Mouse (Mus musculus): ENCODE measurements around the gene Ush1c.

Ush1c gene

DNA sequence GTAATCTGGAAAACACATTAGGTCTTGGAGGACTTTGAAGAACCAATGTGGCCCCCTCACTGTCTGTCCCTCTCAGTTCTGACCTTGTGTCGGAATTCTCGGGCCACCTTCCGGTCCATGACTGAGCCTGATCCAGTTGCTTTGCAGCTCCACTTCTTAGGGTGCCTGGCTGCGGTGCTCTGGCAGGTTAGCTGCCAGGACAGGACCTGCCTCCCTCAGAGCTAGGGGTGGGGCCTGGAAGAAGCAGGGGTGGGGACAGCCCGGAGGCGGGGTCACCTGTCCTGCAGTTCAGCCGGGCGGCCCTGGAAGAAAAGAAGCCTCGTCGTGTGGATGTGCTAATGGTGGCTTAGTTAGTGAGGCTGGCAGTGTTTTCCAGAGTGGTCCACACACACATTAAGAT is at the start of gene Ush1c:
TSS of gene Ush1c (minus strand) at position 158 of the 400 bp plus-strand sequence.
- no peak for DNase-seq

- DNase-seq, result no peak
Observed at GRCm38 (mm10) chr7:46287051-46287450, 48.7 kb upstream of the Ush1c start.

GRCm38 (mm10) chr7:46286391-46286790 is 48.1 kb upstream of the Ush1c start:
- no peak for DNase-seq

GRCm38 (mm10) chr7:46285161-46285839 is 47.0 kb upstream of the Ush1c start:
- no peak for DNase-seq

DNA sequence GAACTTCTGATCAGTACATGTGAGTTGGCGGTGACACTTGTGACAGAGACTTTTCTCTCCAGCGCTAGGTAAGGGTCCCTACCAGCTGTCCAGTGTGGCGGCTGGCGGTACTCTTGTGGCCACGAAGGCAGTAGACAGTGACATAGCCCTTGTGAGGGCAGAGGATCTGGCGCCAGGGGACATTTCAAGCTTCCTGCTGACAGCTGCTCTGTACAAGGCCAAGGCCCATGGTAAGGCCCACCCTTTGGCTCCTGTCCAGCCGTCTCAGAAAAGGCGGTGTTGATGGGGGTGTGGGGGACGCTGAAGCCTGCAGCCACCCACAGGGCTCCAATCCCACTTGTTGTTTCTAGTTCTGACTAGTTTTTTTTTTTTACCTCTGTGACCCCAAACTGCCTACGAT is 45.4 kb upstream of the Ush1c start:
- no peak for DNase-seq

GRCm38 (mm10) chr7:46282276-46282675 is 44.0 kb upstream of the Ush1c start:
- no peak for DNase-seq

- DNase-seq, result no peak
Observed at GRCm38 (mm10) chr7:46280896-46281295, 42.6 kb upstream of the Ush1c start.

DNA sequence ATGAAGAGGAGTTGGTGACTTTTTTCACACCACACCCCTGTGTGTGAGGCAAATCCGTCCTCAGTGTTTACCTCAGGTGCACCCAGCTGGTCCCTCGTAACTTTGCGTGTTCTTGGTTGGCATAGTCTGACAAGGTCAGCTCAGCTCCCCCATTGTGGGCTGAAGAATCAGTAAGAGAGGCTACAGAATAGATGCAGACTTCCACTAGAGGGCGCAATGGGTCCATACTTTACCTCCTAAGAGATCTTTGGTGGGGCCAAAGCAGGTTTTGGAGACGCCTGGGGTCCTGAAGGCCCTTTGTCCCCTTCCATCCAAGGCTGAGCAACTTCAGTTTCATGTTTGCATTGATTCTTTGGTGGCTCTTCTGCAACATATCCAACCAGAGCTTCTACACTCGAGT is 41.6 kb upstream of the Ush1c start:
- DNase-seq, result peak; percentile 70 to 79

GRCm38 (mm10) chr7:46276156-46276555 is 37.9 kb upstream of the Ush1c start:
- no peak for DNase-seq

- no peak for DNase-seq
Observed at GRCm38 (mm10) chr7:46251841-46252240, 13.5 kb upstream of the Ush1c start.

- no peak for DNase-seq
Observed at GRCm38 (mm10) chr7:46247606-46248005, 9.3 kb upstream of the Ush1c start.

DNA sequence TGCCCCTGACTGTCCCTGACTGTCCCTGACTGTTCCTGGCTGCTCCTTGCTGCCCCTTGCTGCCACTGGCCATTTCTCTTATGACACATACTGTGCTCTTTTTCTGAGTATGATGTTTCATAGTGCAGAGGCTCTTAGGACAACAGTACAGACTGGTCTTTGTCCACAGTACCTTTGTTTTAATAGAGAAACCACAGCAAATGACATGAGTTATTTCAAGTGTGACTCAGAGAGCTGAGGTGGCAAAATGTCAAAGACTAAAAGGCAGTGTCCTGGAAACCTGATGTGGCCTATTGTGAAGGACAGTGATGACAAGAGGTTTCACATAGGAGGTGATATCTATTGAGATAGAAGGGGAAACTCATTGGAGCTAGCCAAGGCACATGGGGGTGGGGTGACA is 8.6 kb upstream of the Ush1c start:
- DNase-seq, result no peak

DNA sequence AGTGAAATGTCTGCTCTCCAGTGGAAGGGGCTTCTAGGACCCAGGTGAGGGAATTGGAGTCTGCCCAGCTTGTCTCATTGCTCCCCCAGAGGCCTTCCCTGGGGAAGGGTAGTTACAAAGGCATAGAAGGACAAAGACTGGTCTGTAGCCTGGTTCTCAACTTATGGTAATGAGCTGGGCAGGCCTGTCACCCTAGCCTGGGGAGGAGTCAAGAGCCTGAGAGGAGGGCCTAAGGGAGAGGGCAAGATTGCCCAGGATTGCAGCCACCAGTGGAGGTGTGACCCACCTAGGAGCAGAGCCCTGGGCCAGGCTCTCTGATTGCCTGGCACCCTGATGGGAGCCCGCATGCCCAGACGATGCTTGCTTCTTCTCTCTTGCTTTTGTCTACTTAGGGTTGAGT is 2.4 kb upstream of the Ush1c start, which contains the start of gene Otog:
TSS of gene Otog (plus strand) at position 292 of the 400 bp plus-strand sequence.
- DNase-seq, result no peak

GRCm38 (mm10) chr7:46240091-46240490 is 1.8 kb upstream of the Ush1c start:
- DNase-seq, result peak; percentile 29 to 37

- no peak for DNase-seq
Observed at GRCm38 (mm10) chr7:46237192-46237591, 1.1 kb downstream of the Ush1c start.

- no peak for DNase-seq
Observed at GRCm38 (mm10) chr7:46236363-46236762, 1.9 kb downstream of the Ush1c start.

GRCm38 (mm10) chr7:46235948-46236347 is 2.4 kb downstream of the Ush1c start:
- no peak for DNase-seq

DNA sequence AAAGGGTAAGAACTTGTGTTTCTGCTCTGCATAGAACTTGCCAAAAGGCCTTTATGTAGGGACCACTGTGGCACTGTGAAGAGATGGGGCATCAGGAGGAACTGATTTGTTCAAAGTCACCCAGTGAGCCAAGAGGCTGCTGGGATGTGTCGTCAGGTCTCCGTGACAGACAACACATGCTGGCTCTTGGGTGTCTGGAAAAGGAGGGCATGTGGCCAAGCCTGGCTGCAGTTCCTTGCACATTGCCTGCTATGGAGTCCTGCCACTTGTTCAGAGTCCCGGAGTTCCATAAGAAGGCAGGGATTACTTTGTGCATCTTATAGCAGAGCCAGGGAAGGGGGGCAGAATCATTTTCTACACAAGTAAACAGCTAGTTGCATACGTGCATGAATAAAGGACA is 11.4 kb downstream of the Ush1c start:
- peak; percentile 43 to 50 for DNase-seq

GRCm38 (mm10) chr7:46226253-46226652 is 12.1 kb downstream of the Ush1c start:
- DNase-seq, result peak; percentile 62 to 77

DNA sequence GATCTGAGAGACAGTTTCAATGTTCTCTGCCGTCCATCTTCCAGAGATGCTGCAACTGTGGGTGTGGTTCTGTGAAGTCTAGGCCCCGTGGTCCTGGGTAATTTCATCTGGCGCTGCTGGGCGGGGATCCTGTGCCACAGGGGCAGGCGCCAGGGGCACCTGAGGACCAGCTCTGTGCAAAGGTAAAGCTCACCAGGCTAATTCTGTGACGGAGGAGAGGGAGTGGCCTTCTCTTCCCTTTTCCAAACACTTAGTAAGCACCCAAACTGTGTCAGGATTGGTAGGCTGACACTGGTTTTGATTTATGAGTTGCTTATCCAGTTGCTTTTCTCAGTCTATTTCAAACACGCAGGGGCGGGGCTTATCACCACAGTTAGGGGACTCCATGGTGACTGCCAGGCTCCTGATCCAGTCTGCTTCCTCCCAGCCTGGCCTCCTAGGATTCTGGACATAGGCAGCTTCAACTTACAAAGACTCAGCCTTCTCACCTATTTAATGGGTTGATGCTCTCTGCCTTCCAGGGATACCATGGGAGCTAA is 17.6 kb downstream of the Ush1c start:
- no peak for DNase-seq

GRCm38 (mm10) chr7:46218415-46218814 is 19.9 kb downstream of the Ush1c start:
- DNase-seq, result no peak

DNA sequence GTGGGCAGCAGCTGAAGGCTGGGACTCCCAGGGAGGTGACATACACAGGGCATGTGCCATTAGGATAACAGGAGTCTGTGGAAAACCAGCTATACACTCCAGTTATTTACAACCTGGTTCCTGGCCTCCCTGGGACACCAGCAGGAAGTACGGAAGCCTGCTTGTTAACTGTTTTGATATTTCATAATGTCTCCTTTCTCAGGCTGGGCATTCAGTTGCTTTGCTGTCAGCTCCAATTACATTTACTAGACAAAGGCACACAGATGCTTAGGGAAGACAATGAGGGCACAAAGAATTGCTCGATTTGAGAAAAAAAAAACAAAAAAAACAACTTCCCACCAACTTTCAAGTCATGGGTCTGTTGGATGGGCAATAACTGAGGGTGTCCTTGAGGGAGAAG is 21.8 kb downstream of the Ush1c start:
- DNase-seq, result no peak

DNA sequence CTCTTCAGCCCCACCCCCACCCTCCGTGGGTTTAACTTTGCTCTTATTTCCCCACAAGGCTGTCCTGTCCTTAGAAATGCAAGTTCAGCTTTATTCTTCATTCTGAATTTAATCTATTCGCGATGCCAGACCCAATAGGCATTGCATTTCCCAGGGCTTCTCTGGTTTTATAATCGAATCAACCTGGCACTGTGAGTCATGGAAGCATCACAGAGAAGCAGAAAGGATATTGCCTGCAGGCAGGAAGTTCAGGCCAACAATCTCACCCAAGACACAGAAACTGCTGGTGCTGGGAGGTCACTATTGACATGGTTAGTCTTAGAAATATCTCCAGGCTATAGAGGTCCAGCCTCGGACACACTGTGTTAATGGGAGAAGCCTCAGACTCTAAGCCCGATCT is 28.0 kb downstream of the Ush1c start:
- DNase-seq, result no peak

GRCm38 (mm10) chr7:46208131-46208530 is 30.2 kb downstream of the Ush1c start:
- DNase-seq, result no peak

DNA sequence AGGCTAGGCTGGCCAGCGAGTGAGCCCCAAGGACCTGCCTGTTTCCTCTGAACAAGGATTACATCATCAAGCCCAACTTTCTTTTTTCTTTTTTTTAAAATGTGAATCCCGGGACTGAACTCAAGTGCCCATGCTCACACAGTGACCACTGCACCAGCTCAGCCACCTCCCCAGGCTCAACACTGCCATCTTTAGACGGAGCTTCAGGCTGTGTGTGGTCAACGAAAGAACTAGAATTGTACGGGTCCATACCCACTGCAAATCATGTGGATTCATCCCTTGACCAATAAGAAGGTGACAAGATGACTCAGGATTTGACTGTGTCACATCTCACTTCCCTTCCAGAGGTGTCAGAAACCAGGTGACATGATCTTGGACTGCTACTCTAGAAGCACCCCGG is 33.5 kb downstream of the Ush1c start:
- DNase-seq, result peak; percentile 16 to 18

All from cerebellum, adult 18-20 months (tissue).